Mouse (Mus musculus) kidney, adult 2 months (tissue): ENCODE measurements around the gene Pigk. TPM values are rescaled to one million over a fixed set of nuclear protein-coding genes. Genes with fewer than 3 reads are reported as not detected.

Experiments
- DNase-seq: peaks from one replicate; pipeline ENCODE4 v3.0.0; 2021
- H3K27ac ChIP-seq: fragments of 200-500 bp; 2 replicates; pipeline ENCODE4 v1.5.1; 2012; ENCODE audit warnings: low read depth, low read length, control low read depth, inconsistent platforms; ENCODE audit not compliant: insufficient read depth
- H3K27me3 ChIP-seq: fragments of 200-500 bp; replicated peaks from 2 replicates; pipeline ENCODE4 v1.6.1; 2012; ENCODE audit warnings: mild to moderate bottlenecking, moderate library complexity, low read length, inconsistent platforms; ENCODE audit not compliant: control insufficient read depth, insufficient read depth
- H3K36me3 ChIP-seq: fragments of 200-500 bp; 2 replicates; pipeline ENCODE4 v1.6.1; 2012; ENCODE audit warnings: mild to moderate bottlenecking, moderate library complexity, low read length, inconsistent platforms; ENCODE audit not compliant: control insufficient read depth, insufficient read depth
- H3K4me1 ChIP-seq: fragments of 200-500 bp; 2 replicates; pipeline ENCODE4 v1.6.1; 2011; ENCODE audit warnings: low read length; ENCODE audit not compliant: control insufficient read depth, insufficient read depth
- H3K4me3 ChIP-seq: fragments of 200-500 bp; 2 replicates; pipeline ENCODE4 v1.5.1; 2011; ENCODE audit warnings: mild to moderate bottlenecking, low read depth, low read length, control low read depth; ENCODE audit not compliant: insufficient read depth
- CTCF ChIP-seq: fragments of 200-500 bp; conservative IDR thresholded peaks from 2 replicates; pipeline ENCODE4 v1.5.1; 2011; ENCODE audit warnings: low read depth, mild to moderate bottlenecking, control low read depth, low read length, moderate library complexity, mixed read lengths; ENCODE audit not compliant: insufficient read depth, insufficient read length
- POLR2A ChIP-seq: fragments of 200-500 bp; IDR thresholded peaks from one replicate; pipeline ENCODE4 v1.6.1; 2011; ENCODE audit warnings: low read depth, low read length, control low read depth
- WGBS: fragments of 180-500 bp; shearing (Covaris S2); methylation state at CpG from one replicate; pipeline ENCODE4 v1.1.7; 2018; 5-methylcytosine and 5-hydroxymethylcytosine counted together
- polyA plus RNA-seq: library from polyadenylated mRNA; depleted of rRNA; stranded (reverse); fragments of >200 nt; gene quantifications from 2 replicates; pipeline ENCODE4 v1.2.3, GENCODE M21; 2012

The Pigk gene
- polyA plus RNA-seq, 1 experiment: 13.4 TPM

- Histone ChIP-seq H3K27ac (no peak overlapping the region), H3K27me3 (no peaks in the 10 kb centered on the region), H3K36me3 (no peaks in the 10 kb centered on the region), H3K4me3 (no peak overlapping the region), H3K4me1 (no peaks in the 10 kb centered on the region)
- DNase-seq: no peak
- WGBS: 94% methylated on average over 4 of the region's 4 CpGs
- TF ChIP-seq CTCF (no peak), POLR2A (no peak)
Observed at GRCm38 (mm10) chr3:152733011-152733410, 19.1 kb downstream of the Pigk start.

- H3K4me3 ChIP-seq: no peak overlapping the region
- no peaks in the 10 kb centered on the region for H3K4me1 ChIP-seq
- no peaks in the 10 kb centered on the region for H3K27me3 ChIP-seq
- TF ChIP-seq CTCF (no peak), POLR2A (no peak)
- H3K36me3 ChIP-seq: no peaks in the 10 kb centered on the region
- no peak for DNase-seq
- no peak overlapping the region for H3K27ac ChIP-seq
Observed at GRCm38 (mm10) chr3:152733513-152733912, 19.6 kb downstream of the Pigk start.

GRCm38 (mm10) chr3:152734100-152734499, 20.2 kb downstream of the Pigk start:
- no peak overlapping the region for H3K27ac ChIP-seq
- no peak for DNase-seq
- no peaks in the 10 kb centered on the region for H3K36me3 ChIP-seq
- H3K4me3 ChIP-seq: no peak overlapping the region
- TF ChIP-seq CTCF: no peak
- TF ChIP-seq POLR2A: no peak
- 87% methylated on average over 11 of the region's 11 CpGs for WGBS
- H3K27me3 ChIP-seq: no peaks in the 10 kb centered on the region
- H3K4me1 ChIP-seq: no peaks in the 10 kb centered on the region

GRCm38 (mm10) chr3:152735601-152736250, 21.8 kb downstream of the Pigk start:
- Histone ChIP-seq H3K4me3 (no peak overlapping the region), H3K27ac (no peak overlapping the region), H3K4me1 (no peaks in the 10 kb centered on the region), H3K27me3 (no peaks in the 10 kb centered on the region), H3K36me3 (no peaks in the 10 kb centered on the region)
- 83% methylated on average over 10 of the region's 10 CpGs for WGBS
- no peak for DNase-seq
- no peak for TF ChIP-seq POLR2A

DNA sequence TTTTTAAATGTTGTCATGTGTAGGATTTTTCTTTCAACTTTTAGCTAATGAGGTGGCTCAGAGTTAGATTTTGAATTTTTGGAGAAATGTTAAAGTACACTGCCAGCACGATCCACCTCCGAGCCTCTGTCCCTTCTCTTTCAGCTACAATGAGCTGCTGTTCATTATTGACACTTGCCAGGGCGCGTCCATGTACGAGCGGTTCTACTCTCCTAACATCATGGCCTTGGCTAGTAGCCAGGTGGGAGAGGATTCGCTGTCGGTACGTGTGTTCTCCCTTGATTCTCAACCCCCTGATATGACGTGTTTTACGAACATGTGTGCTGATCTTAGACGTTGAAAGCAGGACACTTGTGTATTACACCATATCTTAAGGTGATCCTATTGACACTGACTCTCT, 30.4 kb downstream of the Pigk start:
- Histone ChIP-seq H3K27ac (no peak overlapping the region), H3K4me3 (no peak overlapping the region), H3K4me1 (no peaks in the 10 kb centered on the region), H3K36me3 (no peaks in the 10 kb centered on the region), H3K27me3 (no peaks in the 10 kb centered on the region)
- no peak for DNase-seq
- WGBS: 88% methylated on average over 12 of the region's 12 CpGs
- TF ChIP-seq CTCF: no peak
- TF ChIP-seq POLR2A: no peak

DNA sequence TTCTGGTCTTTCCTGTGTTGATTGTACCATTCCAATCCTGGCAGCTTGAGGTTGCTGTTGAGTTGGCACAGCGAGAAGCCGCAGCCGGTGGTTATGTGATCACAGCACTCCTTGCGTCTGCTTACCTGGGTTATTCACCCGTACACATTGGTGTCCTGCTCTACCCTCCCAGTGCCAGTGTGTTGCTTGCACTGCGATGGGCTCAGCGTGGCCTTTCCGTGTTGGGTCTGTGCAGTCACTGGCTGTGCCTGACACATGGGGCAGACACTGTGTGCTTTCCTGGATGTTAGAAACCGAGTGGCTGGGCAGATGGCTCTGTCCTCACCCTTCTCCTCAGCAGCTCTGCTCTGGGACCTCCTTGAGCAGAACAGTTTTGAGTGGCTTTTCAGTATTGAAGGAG, 31.7 kb downstream of the Pigk start:
- no peak for TF ChIP-seq CTCF
- no peak for TF ChIP-seq POLR2A
- Histone ChIP-seq H3K4me1 (no peaks in the 10 kb centered on the region), H3K36me3 (no peaks in the 10 kb centered on the region), H3K4me3 (no peak overlapping the region), H3K27me3 (no peaks in the 10 kb centered on the region), H3K27ac (no peak overlapping the region)
- DNase-seq: no peak
- WGBS: 92% methylated on average over 9 of the region's 9 CpGs

DNA sequence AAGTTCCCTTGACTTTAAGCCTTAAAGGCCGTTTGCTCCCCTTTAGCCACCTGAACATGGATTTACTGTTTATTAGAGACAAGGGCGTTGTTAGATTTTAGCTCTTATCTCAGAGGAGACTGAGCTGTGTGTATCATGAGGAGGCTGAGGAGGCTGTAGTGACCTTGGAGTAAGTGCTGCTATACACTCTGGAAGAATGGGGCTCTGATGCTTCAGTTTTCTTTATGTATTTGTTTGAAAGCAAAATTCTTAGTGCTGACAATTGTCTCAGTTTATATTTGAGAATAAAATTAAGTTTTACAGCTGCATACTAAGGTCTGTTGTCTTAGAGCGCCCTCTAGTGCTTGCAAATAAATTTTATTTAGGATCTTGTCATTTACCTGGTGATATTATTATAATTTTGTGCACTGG, 35.6 kb downstream of the Pigk start:
- DNase-seq: peak; percentile 48
- Histone ChIP-seq H3K27ac (no peak overlapping the region), H3K27me3 (no peaks in the 10 kb centered on the region), H3K36me3 (no peaks in the 10 kb centered on the region), H3K4me1 (no peaks in the 10 kb centered on the region; the same call in 1 of the 2 replicates), H3K4me3 (no peak overlapping the region)
- TF ChIP-seq POLR2A: no peak
- TF ChIP-seq CTCF: peak; percentile 24; the same call in 1 of the 2 replicates
- 35% methylated on average over 3 of the region's 3 CpGs for WGBS
